Mouse (Mus musculus): ENCODE data around the gene Kpnb1. TPM values are rescaled to one million over a fixed set of nuclear protein-coding genes. Genes with fewer than 3 reads are reported as not detected.

The Kpnb1 gene
- total and polyA plus RNA-seq, 2 experiments from 2014 or later: 18.4 to 68.2 TPM

DNA sequence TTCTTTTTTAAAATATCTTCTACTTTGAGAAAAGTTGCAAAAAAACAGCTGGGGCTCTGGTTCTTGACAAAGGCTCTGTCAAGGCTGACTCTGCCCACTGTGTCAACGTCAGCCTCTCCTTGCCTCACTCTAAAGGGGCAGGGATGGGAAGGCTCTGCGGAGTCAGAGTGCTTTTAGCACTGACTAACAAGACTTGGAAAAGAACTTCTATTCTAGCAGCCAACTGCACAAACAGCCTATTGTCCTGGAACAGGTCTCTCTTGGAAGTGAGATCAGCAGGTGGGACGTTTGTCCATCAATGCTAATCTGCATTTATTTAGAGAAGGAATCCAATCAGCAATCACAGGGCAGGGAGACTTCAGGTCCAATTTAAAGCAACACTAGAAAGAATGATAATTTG is 35.8 kb upstream of the Kpnb1 start:
- DNase-seq (ENCODE audit: low spot score) (no peak), ATAC-seq (ENCODE audit: insufficient read depth, low read depth) (no peak)
- Histone ChIP-seq H3K9me3 (replicated peaks; ENCODE audit: control insufficient read depth, low read length) (no peaks in the 10 kb centered on the region), H3K4me2 (ENCODE audit: low read depth, low read length) (no peak overlapping the region), H3K36me3 (replicated peaks; ENCODE audit: control insufficient read depth, insufficient read depth, low read length) (peaks cover 86% of the 10 kb centered on the region), H3K27ac (ENCODE audit: low read depth) (no peak overlapping the region), H3K4me1 (ENCODE audit: control insufficient read depth, insufficient read depth) (no peaks in the 10 kb centered on the region; the same call in 1 of the 2 replicates), H3K9ac (replicated peaks; ENCODE audit: low read depth, low read length) (no peak overlapping the region), H3K27me3 (ENCODE audit: control insufficient read depth, insufficient read depth, low read length) (no peaks in the 10 kb centered on the region), H3K4me3 (ENCODE audit: low read depth, low read length) (no peak overlapping the region)
- WGBS: 65% methylated on average over 3 of the region's 3 CpGs
- TF ChIP-seq EP300 (IDR thresholded peaks at IDR 0.05; ENCODE audit: low read depth) (no peak), CTCF (IDR thresholded peaks at IDR 0.05; ENCODE audit: low read depth) (no peak)

DNA sequence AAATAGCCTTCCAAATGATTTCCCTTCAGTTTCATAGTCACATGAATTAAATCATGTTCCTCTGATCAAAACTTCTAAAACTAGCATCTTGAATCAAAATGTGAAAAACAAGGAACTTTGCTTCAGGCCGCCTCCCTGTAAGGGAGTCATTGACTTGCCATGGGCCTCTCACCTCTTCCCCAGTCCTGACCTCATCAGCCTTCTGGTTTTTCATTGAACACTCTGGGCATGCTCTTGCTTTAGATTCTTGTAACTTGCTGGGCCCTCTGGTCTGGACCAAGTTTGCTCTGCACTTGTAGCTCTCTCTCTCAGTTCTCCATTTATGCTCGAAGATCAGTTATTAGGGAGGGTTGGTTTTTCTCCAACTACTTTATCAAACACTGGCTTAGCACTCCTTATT is 33.9 kb upstream of the Kpnb1 start:
- ATAC-seq (ENCODE audit: insufficient read depth, low read depth) (no peak), DNase-seq (ENCODE audit: low spot score) (no peak)
- H3K4me3 ChIP-seq (ENCODE audit: low read depth, low read length): no peak overlapping the region
- TF ChIP-seq EP300 (IDR thresholded peaks at IDR 0.05; ENCODE audit: low read depth) (no peak), CTCF (IDR thresholded peaks at IDR 0.05; ENCODE audit: low read depth) (no peak)
- no peaks in the 10 kb centered on the region for H3K27me3 ChIP-seq (ENCODE audit: control insufficient read depth, insufficient read depth, low read length)
- no peak overlapping the region for H3K27ac ChIP-seq (ENCODE audit: low read depth)
- no peak overlapping the region for H3K4me2 ChIP-seq (ENCODE audit: low read depth, low read length)
- H3K9me3 ChIP-seq (replicated peaks; ENCODE audit: control insufficient read depth, low read length): no peaks in the 10 kb centered on the region
- 97% methylated on average over 2 of the region's 2 CpGs for WGBS
- no peak overlapping the region for H3K9ac ChIP-seq (replicated peaks; ENCODE audit: low read depth, low read length)
- H3K4me1 ChIP-seq (ENCODE audit: control insufficient read depth, insufficient read depth): no peaks in the 10 kb centered on the region; the same call in 1 of the 2 replicates
- H3K36me3 ChIP-seq (replicated peaks; ENCODE audit: control insufficient read depth, insufficient read depth, low read length): peaks cover 86% of the 10 kb centered on the region

DNA sequence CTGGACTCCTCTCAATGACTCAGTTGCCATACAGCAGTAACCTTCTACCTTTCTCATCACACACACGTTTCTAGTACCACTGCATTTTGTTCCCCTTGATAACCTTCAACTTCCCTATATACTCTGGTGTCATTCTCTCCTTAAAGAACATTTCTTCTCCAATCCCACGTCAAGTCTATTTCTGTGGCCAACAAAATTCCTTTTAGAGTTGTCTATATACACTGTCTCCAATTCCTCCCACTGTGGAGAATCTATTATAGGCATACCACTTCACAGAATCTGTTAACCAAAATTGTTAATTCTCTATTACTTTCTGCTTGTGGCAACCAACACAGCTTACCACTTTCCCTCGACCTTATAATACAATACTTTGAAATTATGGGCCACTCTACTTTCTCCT is 32.5 kb upstream of the Kpnb1 start:
- Histone ChIP-seq H3K27me3 (ENCODE audit: control insufficient read depth, insufficient read depth, low read length) (no peaks in the 10 kb centered on the region), H3K4me1 (ENCODE audit: control insufficient read depth, insufficient read depth) (no peaks in the 10 kb centered on the region; the same call in 1 of the 2 replicates), H3K4me2 (ENCODE audit: low read depth, low read length) (no peak overlapping the region), H3K27ac (ENCODE audit: low read depth) (peak overlapping the region; percentile 25; the same call in 1 of the 2 replicates), H3K9me3 (replicated peaks; ENCODE audit: control insufficient read depth, low read length) (no peaks in the 10 kb centered on the region), H3K4me3 (ENCODE audit: low read depth, low read length) (no peak overlapping the region), H3K36me3 (replicated peaks; ENCODE audit: control insufficient read depth, insufficient read depth, low read length) (peaks cover 88% of the 10 kb centered on the region), H3K9ac (replicated peaks; ENCODE audit: low read depth, low read length) (no peak overlapping the region)
- DNase-seq (ENCODE audit: low spot score) (no peak), ATAC-seq (ENCODE audit: insufficient read depth, low read depth) (no peak)
- TF ChIP-seq CTCF (IDR thresholded peaks at IDR 0.05; ENCODE audit: low read depth) (no peak), EP300 (IDR thresholded peaks at IDR 0.05; ENCODE audit: low read depth) (no peak)
- 58% methylated on average over 3 of the region's 3 CpGs for WGBS

DNA sequence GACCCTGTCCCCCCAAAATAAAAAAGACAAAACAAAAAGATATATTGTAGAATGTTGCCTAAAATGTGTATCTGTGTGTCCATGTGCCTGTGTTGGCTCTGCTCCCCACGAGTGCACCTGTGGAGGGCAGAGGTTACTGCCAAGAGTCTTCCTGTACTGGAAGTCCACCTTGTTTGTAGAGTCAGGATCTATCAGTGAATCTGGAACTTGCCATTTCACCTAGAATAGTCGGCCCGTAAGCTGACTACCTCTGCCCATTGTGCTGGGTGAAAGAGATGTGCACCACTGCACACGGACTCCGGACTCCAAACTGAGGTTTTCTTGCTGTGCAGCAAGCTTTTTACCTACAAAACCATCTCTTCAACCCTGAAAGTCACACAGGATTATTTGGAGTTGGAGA is 26.7 kb upstream of the Kpnb1 start:
- 91% methylated on average over 5 of the region's 5 CpGs for WGBS
- DNase-seq (ENCODE audit: low spot score): no peak
- H3K36me3 ChIP-seq (replicated peaks; ENCODE audit: control insufficient read depth, insufficient read depth, low read length): peaks cover 95% of the 10 kb centered on the region

DNA sequence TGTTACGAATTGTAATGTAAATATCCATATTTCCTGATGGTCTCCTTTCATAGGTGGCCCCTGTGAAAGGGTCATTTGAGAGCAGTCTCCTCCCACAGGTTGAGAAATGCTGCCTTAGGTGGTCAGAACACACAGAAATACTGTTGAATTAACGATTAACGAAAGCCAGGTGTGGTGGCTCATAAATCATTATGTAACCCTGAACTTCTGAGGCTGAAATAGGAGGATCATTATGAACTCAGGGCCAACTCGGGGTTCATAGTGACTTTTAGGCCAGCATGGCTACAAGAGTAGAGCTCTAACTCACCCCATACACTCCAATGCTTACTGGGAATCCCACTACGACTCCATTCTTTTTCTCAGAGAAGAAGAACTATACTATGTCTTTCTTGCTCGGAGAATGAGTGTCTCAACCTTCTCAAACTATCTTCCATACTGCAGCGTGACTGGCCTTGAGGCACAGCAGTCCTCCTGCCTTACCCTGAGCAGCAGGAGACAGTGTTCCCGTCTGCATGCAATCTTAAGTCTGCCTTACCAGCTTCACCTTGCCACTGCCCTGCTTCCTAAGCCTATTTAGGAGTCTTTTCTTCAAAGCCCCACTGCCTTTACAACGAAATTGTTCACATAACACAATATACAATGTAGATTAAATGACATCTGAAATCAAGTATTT is 23.2 kb upstream of the Kpnb1 start:
- no peaks in the 10 kb centered on the region for H3K27me3 ChIP-seq (ENCODE audit: control insufficient read depth, insufficient read depth, low read length)
- no peaks in the 10 kb centered on the region for H3K9me3 ChIP-seq (replicated peaks; ENCODE audit: control insufficient read depth, low read length)
- no peaks in the 10 kb centered on the region for H3K4me1 ChIP-seq (ENCODE audit: control insufficient read depth, insufficient read depth)
- no peak overlapping the region for H3K27ac ChIP-seq (ENCODE audit: low read depth)
- H3K4me3 ChIP-seq (ENCODE audit: low read depth, low read length): no peak overlapping the region
- no peak overlapping the region for H3K9ac ChIP-seq (replicated peaks; ENCODE audit: low read depth, low read length)
- H3K4me2 ChIP-seq (ENCODE audit: low read depth, low read length): no peak overlapping the region
- ATAC-seq (ENCODE audit: insufficient read depth, low read depth): no peak
- TF ChIP-seq EP300 (IDR thresholded peaks at IDR 0.05; ENCODE audit: low read depth): no peak
- TF ChIP-seq CTCF (IDR thresholded peaks at IDR 0.05; ENCODE audit: low read depth): no peak
- peaks cover 87% of the 10 kb centered on the region for H3K36me3 ChIP-seq (replicated peaks; ENCODE audit: control insufficient read depth, insufficient read depth, low read length)
- 90% methylated on average over 9 of the region's 9 CpGs for WGBS
- no peak for DNase-seq (ENCODE audit: low spot score)

More for the DNA sequence above, 26.7 kb upstream of the Kpnb1 start:
- H3K9ac ChIP-seq (replicated peaks; ENCODE audit: low read depth, low read length): no peak overlapping the region
- no peak for ATAC-seq (ENCODE audit: insufficient read depth, low read depth)
- H3K9me3 ChIP-seq (replicated peaks; ENCODE audit: control insufficient read depth, low read length): no peaks in the 10 kb centered on the region
- TF ChIP-seq CTCF (IDR thresholded peaks at IDR 0.05; ENCODE audit: low read depth): no peak
- no peak for TF ChIP-seq EP300 (IDR thresholded peaks at IDR 0.05; ENCODE audit: low read depth)
- no peaks in the 10 kb centered on the region for H3K27me3 ChIP-seq (ENCODE audit: control insufficient read depth, insufficient read depth, low read length)
- no peaks in the 10 kb centered on the region for H3K4me1 ChIP-seq (ENCODE audit: control insufficient read depth, insufficient read depth)
- H3K4me3 ChIP-seq (ENCODE audit: low read depth, low read length): no peak overlapping the region
- H3K27ac ChIP-seq (ENCODE audit: low read depth): no peak overlapping the region
- no peak overlapping the region for H3K4me2 ChIP-seq (ENCODE audit: low read depth, low read length)

DNA sequence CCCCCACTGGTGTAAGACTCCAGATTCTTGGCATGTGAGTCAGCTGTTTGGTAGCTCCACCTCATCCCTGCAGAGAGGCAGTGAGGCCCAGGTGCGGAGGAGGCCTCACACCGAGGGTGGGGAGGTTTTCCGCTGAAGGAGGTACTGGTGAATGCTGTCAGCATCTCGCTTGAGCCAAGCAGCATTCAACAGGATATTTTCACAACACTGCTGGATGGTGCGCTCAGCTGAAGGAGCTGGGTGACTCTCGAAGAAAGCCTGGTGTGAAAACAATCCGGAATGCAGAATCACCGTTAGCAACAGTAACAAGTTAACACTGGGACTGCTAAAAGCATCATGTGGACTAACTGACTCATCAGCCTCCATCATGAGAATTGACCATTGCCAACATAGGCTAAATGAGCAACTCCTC is 19.3 kb upstream of the Kpnb1 start:
- H3K36me3 ChIP-seq (replicated peaks; ENCODE audit: control insufficient read depth, insufficient read depth, low read length): peaks cover 50% of the 10 kb centered on the region
- H3K9ac ChIP-seq (replicated peaks; ENCODE audit: low read depth, low read length): no peak overlapping the region
- TF ChIP-seq CTCF (IDR thresholded peaks at IDR 0.05; ENCODE audit: low read depth): no peak
- TF ChIP-seq EP300 (IDR thresholded peaks at IDR 0.05; ENCODE audit: low read depth): no peak
- H3K27ac ChIP-seq (ENCODE audit: low read depth): no peak overlapping the region
- H3K4me1 ChIP-seq (ENCODE audit: control insufficient read depth, insufficient read depth): no peaks in the 10 kb centered on the region
- no peak overlapping the region for H3K4me2 ChIP-seq (ENCODE audit: low read depth, low read length)
- no peak overlapping the region for H3K4me3 ChIP-seq (ENCODE audit: low read depth, low read length)
- no peaks in the 10 kb centered on the region for H3K9me3 ChIP-seq (replicated peaks; ENCODE audit: control insufficient read depth, low read length)
- WGBS: 36% methylated on average over 8 of the region's 8 CpGs
- ATAC-seq (ENCODE audit: insufficient read depth, low read depth) (no peak), DNase-seq (ENCODE audit: low spot score) (no peak)
- no peaks in the 10 kb centered on the region for H3K27me3 ChIP-seq (ENCODE audit: control insufficient read depth, insufficient read depth, low read length)
